Mouse (Mus musculus) intestine, embryonic 16.5 days (tissue): ENCODE results near the gene Tmem114. TPM values are rescaled to one million over a fixed set of nuclear protein-coding genes. Genes with fewer than 3 reads are reported as not detected.

ENCODE experiments used
- ATAC-seq: fragments of 200-750 bp; cut with Nextera tagmentation; 2 replicates; pipeline ENCODE4 v1.8.0; 2017; ENCODE audit warnings: moderate TSS enrichment, moderate library complexity
- H3K27ac ChIP-seq: fragments of 300-500 bp; sonication (generic); 2 replicates; pipeline ENCODE4 v1.5.1; 2014; ENCODE audit warnings: mild to moderate bottlenecking, low read length
- H3K27me3 ChIP-seq: fragments of 300-500 bp; sonication (generic); replicated peaks from 2 replicates; pipeline ENCODE4 v1.6.1; 2014; ENCODE audit warnings: low read length, control low read depth, mixed read lengths; ENCODE audit not compliant: control insufficient read depth, insufficient read depth
- H3K36me3 ChIP-seq: fragments of 300-500 bp; sonication (generic); 2 replicates; pipeline ENCODE4 v1.6.1; 2014; ENCODE audit warnings: low read length, control low read depth; ENCODE audit not compliant: control insufficient read depth, insufficient read depth
- H3K4me1 ChIP-seq: fragments of 300-500 bp; sonication (generic); 2 replicates; pipeline ENCODE4 v1.6.1; 2014; ENCODE audit warnings: low read length, control low read depth, mixed read lengths; ENCODE audit not compliant: control insufficient read depth, insufficient read depth
- H3K4me2 ChIP-seq: fragments of 300-500 bp; sonication (generic); 2 replicates; pipeline ENCODE4 v1.6.1; 2014; ENCODE audit warnings: low read depth, low read length, control low read depth
- H3K4me3 ChIP-seq: fragments of 300-500 bp; sonication (generic); 2 replicates; pipeline ENCODE4 v1.5.1; 2014; ENCODE audit warnings: mild to moderate bottlenecking, low read length
- H3K9ac ChIP-seq: fragments of 300-500 bp; sonication (generic); 2 replicates; pipeline ENCODE4 v1.6.1; 2014; ENCODE audit warnings: low read depth, low read length
- H3K9me3 ChIP-seq: fragments of 300-500 bp; sonication (generic); 2 replicates; pipeline ENCODE4 v1.6.1; 2016; ENCODE audit warnings: low read length, control low read depth; ENCODE audit not compliant: control insufficient read depth
- WGBS: fragments of 180-500 bp; shearing (Covaris S2); extraction: QIAGEN DNeasy Blood & Tissue Kit; methylation state at CpG from one replicate; pipeline ENCODE4 v1.1.7; 2014; 5-methylcytosine and 5-hydroxymethylcytosine counted together
- polyA plus RNA-seq: library from polyadenylated mRNA; unstranded; fragments of >200 nt; fragmentation: Nextera tagmentation; extraction: Ambion mirVana; gene quantifications from 2 replicates; pipeline ENCODE4 v1.2.1, GENCODE M21; 2015

The Tmem114 gene
- polyA plus RNA-seq, 1 experiment from 2014 or later: not detected

DNA sequence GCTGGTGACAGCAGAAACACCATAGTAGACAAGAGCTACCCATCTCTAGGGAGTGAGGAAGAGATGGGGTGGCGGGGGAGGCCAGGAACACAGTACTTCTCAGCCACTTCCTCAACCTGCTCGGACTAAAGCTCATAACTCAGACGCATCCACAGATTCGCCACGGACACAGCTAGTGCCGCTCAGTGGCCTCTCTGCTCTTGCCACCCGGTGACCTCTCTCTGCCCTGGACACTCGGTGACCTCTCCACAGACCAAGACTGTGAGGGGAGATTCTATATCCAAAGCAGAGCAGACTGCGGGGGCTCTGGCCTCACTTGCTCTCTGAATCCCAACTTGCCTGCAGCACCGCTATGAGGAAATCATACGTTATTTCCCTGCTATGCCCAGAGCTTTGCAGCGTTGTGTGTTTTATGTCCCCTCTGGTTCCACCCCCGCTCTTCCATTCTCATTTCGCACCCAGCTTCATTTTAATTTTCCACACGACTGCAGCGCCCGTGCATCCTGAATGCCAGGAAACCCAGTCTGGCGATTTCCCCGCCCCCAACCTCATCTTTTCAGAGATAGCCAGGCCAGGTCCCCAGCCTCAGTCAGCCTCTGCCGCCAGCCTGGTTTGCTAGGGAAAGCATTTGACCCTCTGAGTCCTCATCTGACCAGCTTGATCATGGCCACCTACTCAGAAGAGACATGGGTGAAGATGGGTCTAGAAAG, 7.8 kb downstream of the Tmem114 start:
- Histone ChIP-seq H3K27me3 (no peaks in the 10 kb centered on the region; the same call in 1 of the 2 replicates), H3K4me2 (no peak overlapping the region), H3K27ac (no peak overlapping the region), H3K9ac (no peak overlapping the region), H3K36me3 (no peaks in the 10 kb centered on the region), H3K4me1 (no peaks in the 10 kb centered on the region), H3K9me3 (no peaks in the 10 kb centered on the region), H3K4me3 (no peak overlapping the region)
- no peak for ATAC-seq
- 63% methylated on average over 20 of the region's 20 CpGs for WGBS

DNA sequence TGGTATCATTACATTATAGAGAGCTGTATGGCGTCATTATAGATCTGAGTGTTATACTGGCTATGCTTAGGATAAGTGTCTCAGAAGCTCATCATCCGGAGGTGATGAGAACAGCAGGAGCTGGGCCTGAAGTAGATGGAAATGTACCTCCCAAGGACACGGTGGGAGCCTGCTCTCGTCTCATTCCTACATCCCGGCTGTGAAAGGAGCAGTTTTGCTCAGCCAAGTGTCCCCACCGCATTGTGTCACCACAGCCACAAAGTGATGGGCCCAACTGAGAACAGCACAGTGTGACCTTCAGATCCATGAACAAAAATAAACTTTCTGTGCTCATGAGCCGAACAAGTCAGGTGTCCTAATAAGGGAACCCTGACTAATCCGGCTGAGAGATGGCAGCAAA, 8.9 kb downstream of the Tmem114 start:
- no peaks in the 10 kb centered on the region for H3K9me3 ChIP-seq
- no peaks in the 10 kb centered on the region for H3K36me3 ChIP-seq
- no peak overlapping the region for H3K27ac ChIP-seq
- 81% methylated on average over 8 of the region's 8 CpGs for WGBS
- no peak for ATAC-seq
- H3K27me3 ChIP-seq: no peaks in the 10 kb centered on the region; the same call in 1 of the 2 replicates
- H3K4me1 ChIP-seq: no peaks in the 10 kb centered on the region
- H3K4me2 ChIP-seq: no peak overlapping the region
- no peak overlapping the region for H3K9ac ChIP-seq
- H3K4me3 ChIP-seq: no peak overlapping the region

GRCm38 (mm10) chr16:8413441-8413840, 11.5 kb downstream of the Tmem114 start:
- H3K9me3 ChIP-seq: no peaks in the 10 kb centered on the region
- H3K27ac ChIP-seq: no peak overlapping the region
- no peak overlapping the region for H3K9ac ChIP-seq
- no peak overlapping the region for H3K4me3 ChIP-seq
- peaks cover 5% of the 10 kb centered on the region; the same call in 1 of the 2 replicates for H3K27me3 ChIP-seq
- H3K36me3 ChIP-seq: no peaks in the 10 kb centered on the region
- H3K4me2 ChIP-seq: no peak overlapping the region
- no peak for ATAC-seq
- WGBS: 73% methylated on average over 8 of the region's 8 CpGs
- no peaks in the 10 kb centered on the region for H3K4me1 ChIP-seq

- Histone ChIP-seq H3K4me1 (no peaks in the 10 kb centered on the region), H3K4me2 (no peak overlapping the region), H3K36me3 (no peaks in the 10 kb centered on the region), H3K27ac (no peak overlapping the region), H3K9me3 (no peaks in the 10 kb centered on the region), H3K27me3 (peaks cover 5% of the 10 kb centered on the region; the same call in 1 of the 2 replicates), H3K4me3 (no peak overlapping the region), H3K9ac (no peak overlapping the region)
- 15% methylated on average over 7 of the region's 7 CpGs for WGBS
- ATAC-seq: peak; percentile 76
Observed at GRCm38 (mm10) chr16:8412213-8412612, 12.7 kb downstream of the Tmem114 start.

DNA sequence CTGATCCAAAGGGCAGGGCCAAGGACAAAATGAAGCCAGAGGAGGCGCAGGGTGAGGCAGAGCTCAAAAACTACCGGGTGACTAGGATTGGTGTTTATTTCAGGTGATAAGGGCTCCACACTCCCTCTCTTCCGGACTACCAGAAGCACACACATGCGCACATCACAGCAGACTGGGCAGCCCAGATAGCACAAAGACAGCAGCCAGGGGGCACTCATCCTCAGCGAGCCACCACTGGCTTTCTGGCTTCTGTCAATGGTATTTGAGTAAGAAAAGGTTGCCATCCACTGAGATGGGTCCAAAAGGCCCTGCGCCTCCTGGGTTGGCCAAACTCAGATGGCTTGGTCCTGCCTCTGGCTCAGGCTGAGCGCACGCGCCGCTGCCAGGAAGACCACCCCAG, 15.7 kb downstream of the Tmem114 start:
- Histone ChIP-seq H3K4me3 (no peak overlapping the region), H3K27ac (no peak overlapping the region), H3K9ac (no peak overlapping the region), H3K36me3 (no peaks in the 10 kb centered on the region), H3K4me2 (no peak overlapping the region), H3K27me3 (peaks cover 5% of the 10 kb centered on the region; the same call in 1 of the 2 replicates), H3K9me3 (no peaks in the 10 kb centered on the region), H3K4me1 (no peaks in the 10 kb centered on the region)
- ATAC-seq: no peak
- WGBS: 24% methylated on average over 10 of the region's 10 CpGs

DNA sequence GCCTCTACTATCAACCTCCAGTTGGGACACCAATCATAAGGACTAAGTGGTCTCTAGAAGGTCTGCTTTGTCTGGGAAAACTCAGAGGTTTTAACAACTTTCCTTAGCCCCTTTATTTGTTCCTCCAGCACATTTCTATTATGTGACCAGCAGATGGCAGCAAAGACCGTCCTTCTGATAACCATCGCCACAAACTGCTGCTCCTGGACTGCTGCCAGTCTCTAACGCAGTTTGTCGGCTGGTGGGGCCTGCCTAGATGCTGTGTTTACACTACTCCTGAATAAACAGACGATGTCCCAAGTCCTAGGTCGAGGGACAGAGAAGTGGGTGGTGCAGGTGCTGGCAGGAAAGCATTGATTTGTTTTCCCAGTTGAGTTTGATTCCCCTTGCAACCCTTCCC, 18.2 kb downstream of the Tmem114 start:
- under 1% methylated on average over 6 of the region's 6 CpGs for WGBS
- Histone ChIP-seq H3K27ac (no peak overlapping the region), H3K4me3 (no peak overlapping the region), H3K36me3 (no peaks in the 10 kb centered on the region), H3K4me2 (no peak overlapping the region), H3K27me3 (peaks cover 5% of the 10 kb centered on the region; the same call in 1 of the 2 replicates), H3K9me3 (no peaks in the 10 kb centered on the region), H3K4me1 (no peaks in the 10 kb centered on the region), H3K9ac (no peak overlapping the region)
- peak; percentile 77 for ATAC-seq

DNA sequence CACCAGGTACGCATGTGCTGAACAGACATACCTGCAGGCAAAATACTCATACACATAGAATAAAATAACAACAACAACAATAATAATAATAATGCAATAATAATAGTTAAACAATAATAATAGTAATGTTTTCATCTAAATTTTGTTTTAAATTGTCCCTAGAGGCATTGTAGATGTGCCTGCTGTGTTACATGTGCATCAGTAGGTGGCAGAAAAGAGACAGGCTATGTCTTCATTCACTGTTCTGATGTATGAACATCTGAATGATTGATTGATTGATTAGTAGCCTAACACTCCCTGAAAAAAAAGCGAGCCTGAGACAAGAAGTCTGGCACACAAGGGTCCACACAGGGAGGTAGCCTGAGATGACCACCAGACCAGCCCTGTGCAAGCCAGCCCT, 22.3 kb downstream of the Tmem114 start:
- H3K4me3 ChIP-seq: no peak overlapping the region
- no peak overlapping the region for H3K4me2 ChIP-seq
- H3K36me3 ChIP-seq: no peaks in the 10 kb centered on the region
- no peak for ATAC-seq
- no peaks in the 10 kb centered on the region for H3K27me3 ChIP-seq
- no peak overlapping the region for H3K9ac ChIP-seq
- H3K9me3 ChIP-seq: no peaks in the 10 kb centered on the region
- H3K4me1 ChIP-seq: 0 out of 2 replicates have a peak, but pooled peaks cover 4% of the 10 kb centered on the region
- no peak overlapping the region for H3K27ac ChIP-seq
- WGBS: 77% methylated on average over 2 of the region's 2 CpGs

GRCm38 (mm10) chr16:8401171-8401955, 23.6 kb downstream of the Tmem114 start:
- H3K4me2 ChIP-seq: no peak overlapping the region
- H3K4me3 ChIP-seq: no peak overlapping the region
- H3K27ac ChIP-seq: peak overlapping the region; percentile 63; the same call in 1 of the 2 replicates
- H3K9ac ChIP-seq: no peak overlapping the region
- 40% methylated on average over 9 of the region's 9 CpGs for WGBS
- H3K27me3 ChIP-seq: no peaks in the 10 kb centered on the region
- peak; percentile 61; the same call in 1 of the 2 replicates for ATAC-seq
- no peaks in the 10 kb centered on the region for H3K36me3 ChIP-seq
- 0 out of 2 replicates have a peak, but pooled peaks cover 4% of the 10 kb centered on the region for H3K4me1 ChIP-seq
- H3K9me3 ChIP-seq: no peaks in the 10 kb centered on the region

DNA sequence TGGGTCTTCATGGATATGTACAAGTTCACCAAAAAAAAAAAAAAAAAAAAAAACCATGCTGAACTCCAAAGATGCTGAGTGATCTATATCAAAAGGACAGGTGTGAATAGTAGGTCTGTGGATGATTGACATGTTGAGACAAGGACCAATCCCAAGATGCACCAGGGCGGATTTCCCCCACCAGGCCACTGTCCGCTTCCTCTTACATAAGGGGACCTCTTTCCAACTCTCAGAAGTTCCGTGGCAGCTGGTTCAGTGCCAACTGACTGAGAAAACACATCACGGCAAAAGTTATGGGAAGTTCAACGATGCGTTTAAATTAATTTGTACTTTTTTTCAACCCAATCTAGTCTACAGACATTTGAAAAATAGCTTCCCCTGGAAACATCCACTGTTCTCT, 25.1 kb downstream of the Tmem114 start:
- WGBS: 65% methylated on average over 6 of the region's 6 CpGs
- no peaks in the 10 kb centered on the region for H3K27me3 ChIP-seq

More for the DNA sequence above, 25.1 kb downstream of the Tmem114 start:
- Histone ChIP-seq H3K9ac (no peak overlapping the region), H3K4me1 (0 out of 2 replicates have a peak, but pooled peaks cover 4% of the 10 kb centered on the region), H3K4me2 (no peak overlapping the region), H3K9me3 (no peaks in the 10 kb centered on the region), H3K4me3 (no peak overlapping the region), H3K27ac (no peak overlapping the region), H3K36me3 (no peaks in the 10 kb centered on the region)
- no peak for ATAC-seq
